Mouse (Mus musculus) ES-Bruce4 (cell line): ENCODE results near the gene Vamp2. TPM values are rescaled to one million over a fixed set of nuclear protein-coding genes. Genes with fewer than 3 reads are reported as not detected.

ENCODE experiments used
- H3K27ac ChIP-seq: 2 replicates; pipeline ENCODE4 v1.5.1; 2012; ENCODE audit warnings: low read length, inconsistent platforms; ENCODE audit not compliant: insufficient read depth
- H3K27me3 ChIP-seq: 2 replicates; pipeline ENCODE4 v1.6.1; 2012; ENCODE audit warnings: mild to moderate bottlenecking, low read length, inconsistent platforms; ENCODE audit not compliant: control insufficient read depth, poor library complexity, insufficient read depth, severe bottlenecking
- H3K36me3 ChIP-seq: 2 replicates; pipeline ENCODE4 v1.6.1; 2012; ENCODE audit warnings: inconsistent platforms, mild to moderate bottlenecking, low read length, moderate library complexity; ENCODE audit not compliant: control insufficient read depth, poor library complexity, insufficient read depth, severe bottlenecking
- H3K4me1 ChIP-seq: one replicate; pipeline ENCODE4 v1.8.1; 2011; ENCODE audit warnings: low read length; ENCODE audit not compliant: control insufficient read depth, insufficient read depth
- H3K4me3 ChIP-seq: 2 replicates; pipeline ENCODE4 v1.5.1; 2011; ENCODE audit warnings: low read depth, mild to moderate bottlenecking, low read length
- H3K9ac ChIP-seq: 2 replicates; pipeline ENCODE4 v1.6.1; 2012; ENCODE audit warnings: low read depth, mild to moderate bottlenecking, inconsistent platforms; ENCODE audit not compliant: poor library complexity, severe bottlenecking
- H3K9me3 ChIP-seq: replicated peaks from 2 replicates; pipeline ENCODE4 v1.6.1; 2012; ENCODE audit warnings: mild to moderate bottlenecking, low read length, inconsistent platforms; ENCODE audit not compliant: control insufficient read depth, poor library complexity, insufficient read depth, severe bottlenecking
- CTCF ChIP-seq: IDR thresholded peaks from one replicate; pipeline ENCODE4 v1.8.1; 2011; ENCODE audit warnings: low read depth, low read length
- EP300 ChIP-seq: IDR thresholded peaks from 2 replicates; pipeline ENCODE4 v1.6.1; 2011; ENCODE audit warnings: low read depth, low read length; ENCODE audit not compliant: insufficient read depth
- POLR2A ChIP-seq: IDR thresholded peaks from one replicate; pipeline ENCODE4 v1.8.1; 2011; ENCODE audit warnings: low read length; ENCODE audit not compliant: insufficient read depth
- polyA plus RNA-seq: library from polyadenylated mRNA; stranded (reverse); fragments of >200 nt; gene quantifications from 2 replicates; pipeline ENCODE4 v1.2.4, GENCODE M21; 2011; ENCODE audit warnings: low read depth; ENCODE audit not compliant: missing spikeins, insufficient read depth, insufficient read length

The Vamp2 gene
- polyA plus RNA-seq, 1 experiment: 39.5 TPM

DNA sequence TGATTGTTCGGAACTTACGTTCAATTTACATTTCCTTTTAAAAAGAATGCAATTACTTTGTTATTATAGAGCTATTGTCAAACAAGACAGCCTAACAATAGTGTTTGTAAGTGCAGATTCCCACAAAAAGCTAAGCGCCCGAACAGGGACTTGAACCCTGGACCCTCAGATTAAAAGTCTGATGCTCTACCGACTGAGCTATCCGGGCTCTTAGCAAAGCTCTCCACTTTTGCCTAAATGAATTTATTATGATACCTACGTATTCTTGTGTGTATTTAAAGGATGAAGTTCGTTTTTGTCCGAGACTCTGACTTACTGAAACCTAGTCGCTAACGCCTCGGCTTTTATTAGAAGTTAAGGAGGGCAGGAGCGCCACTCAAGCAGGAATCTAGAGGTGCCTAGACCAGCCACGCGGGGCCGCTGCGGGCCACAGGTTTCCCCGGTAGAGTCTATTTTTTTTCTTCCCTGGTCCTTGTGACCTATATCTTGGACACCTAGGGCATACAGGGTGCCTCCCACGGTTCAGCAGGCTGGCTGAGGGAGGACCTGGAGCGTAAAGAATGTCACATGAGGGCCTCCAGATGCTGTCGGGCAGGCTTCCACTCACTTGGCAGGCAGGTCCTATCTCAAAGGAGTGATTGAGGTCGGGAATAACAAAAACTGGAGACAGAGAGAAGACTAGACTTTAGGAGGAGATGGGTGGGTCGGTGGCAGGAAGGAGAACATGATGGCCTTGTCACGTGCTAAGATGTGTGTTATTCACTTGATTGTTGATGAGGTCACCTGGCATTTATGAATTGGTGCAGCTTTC, 37.0 kb downstream of the Vamp2 start:
- Histone ChIP-seq H3K27ac (0 out of 2 replicates have a peak overlapping the region, but pooled peaks have one; percentile 14), H3K36me3 (no peaks in the 10 kb centered on the region), H3K27me3 (peaks cover 12% of the 10 kb centered on the region), H3K9ac (peak overlapping the region; percentile 34), H3K4me3 (peak overlapping the region; percentile 90), H3K9me3 (no peaks in the 10 kb centered on the region), H3K4me1 (peaks cover 2% of the 10 kb centered on the region)
- TF ChIP-seq CTCF: peak; percentile 39
- no peak for TF ChIP-seq POLR2A

DNA sequence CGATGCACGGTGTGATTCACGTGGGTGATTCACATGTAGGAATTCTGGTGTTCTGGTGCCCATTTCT, 37.4 kb downstream of the Vamp2 start, which contains the start of gene Aloxe3:
TSS of gene Aloxe3 (plus strand) at position 45 of the 67 bp plus-strand sequence.
- TF ChIP-seq EP300: no peak
- TF ChIP-seq CTCF: no peak
- no peak for TF ChIP-seq POLR2A
- Histone ChIP-seq H3K9me3 (no peaks in the 10 kb centered on the region), H3K4me1 (peaks cover 2% of the 10 kb centered on the region), H3K4me3 (peak within 1 kb of the TSS; percentile 90), H3K9ac (peak within 1 kb of the TSS; percentile 34), H3K36me3 (no peaks in the 10 kb centered on the region), H3K27ac (0 out of 2 replicates have a peak within 1 kb of the TSS, but pooled peaks have one; percentile 14), H3K27me3 (peaks cover 8% of the 10 kb centered on the region)

- Histone ChIP-seq H3K9ac (peak overlapping the region; percentile 34), H3K4me1 (peaks cover 2% of the 10 kb centered on the region), H3K9me3 (no peaks in the 10 kb centered on the region), H3K27ac (no peak overlapping the region), H3K4me3 (peak overlapping the region; percentile 90), H3K36me3 (no peaks in the 10 kb centered on the region), H3K27me3 (peaks cover 4% of the 10 kb centered on the region)
- no peak for TF ChIP-seq EP300
- no peak for TF ChIP-seq POLR2A
- no peak for TF ChIP-seq CTCF
Observed at GRCm38 (mm10) chr11:69125919-69126705, 37.8 kb downstream of the Vamp2 start.

DNA sequence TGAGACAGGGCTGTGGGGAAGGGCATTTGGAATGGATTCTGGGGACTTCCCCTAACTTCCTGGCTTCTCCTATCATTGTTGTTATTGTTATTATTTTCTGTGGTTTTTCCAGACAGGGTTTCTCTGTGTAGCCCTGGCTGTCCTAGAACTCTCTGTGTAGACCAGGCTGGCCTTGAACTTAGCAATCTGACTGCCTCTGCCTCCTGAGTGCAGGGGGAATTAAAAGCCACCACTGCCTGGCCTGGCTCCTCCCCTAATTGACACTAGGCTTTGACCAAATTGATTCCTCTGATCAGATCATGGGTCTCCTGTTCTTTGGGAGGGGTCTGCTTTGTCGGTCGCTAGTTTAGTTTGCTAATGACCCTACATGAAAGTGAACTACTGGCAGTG, 38.4 kb downstream of the Vamp2 start:
- Histone ChIP-seq H3K27me3 (no peaks in the 10 kb centered on the region), H3K27ac (no peak overlapping the region), H3K36me3 (no peaks in the 10 kb centered on the region), H3K9me3 (no peaks in the 10 kb centered on the region), H3K4me1 (peaks cover 2% of the 10 kb centered on the region), H3K9ac (peak overlapping the region; percentile 34), H3K4me3 (no peak overlapping the region)
- TF ChIP-seq POLR2A (no peak), EP300 (no peak), CTCF (no peak)

- H3K9ac ChIP-seq: no peak overlapping the region
- H3K36me3 ChIP-seq: no peaks in the 10 kb centered on the region
- peaks cover 3% of the 10 kb centered on the region for H3K4me1 ChIP-seq
- H3K27ac ChIP-seq: no peak overlapping the region
- TF ChIP-seq POLR2A: no peak
- TF ChIP-seq CTCF: no peak
- TF ChIP-seq EP300: no peak
- H3K4me3 ChIP-seq: no peak overlapping the region
- H3K27me3 ChIP-seq: no peaks in the 10 kb centered on the region
- no peaks in the 10 kb centered on the region for H3K9me3 ChIP-seq
Observed at GRCm38 (mm10) chr11:69128426-69129122, 40.3 kb downstream of the Vamp2 start.

DNA sequence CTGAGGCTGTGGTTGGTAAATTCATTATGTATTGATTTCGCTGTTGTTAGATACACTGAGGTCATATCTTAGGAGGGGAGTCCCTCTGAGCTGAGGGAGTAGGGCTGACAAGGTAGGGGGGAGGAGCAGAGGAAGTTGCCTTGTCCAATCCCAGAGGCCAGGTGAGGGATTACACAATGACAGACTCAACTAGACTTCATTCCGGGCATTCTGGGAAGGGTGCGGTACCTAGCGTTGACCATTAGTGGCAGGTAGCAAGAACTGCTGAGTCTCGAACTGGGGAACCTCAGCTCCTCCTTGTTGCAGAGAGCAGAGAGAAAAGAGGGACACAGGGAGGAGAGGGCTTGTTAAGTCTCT, 45.3 kb downstream of the Vamp2 start:
- no peaks in the 10 kb centered on the region for H3K9me3 ChIP-seq
- TF ChIP-seq EP300 (no peak), POLR2A (no peak), CTCF (no peak)
- H3K27ac ChIP-seq: 0 out of 2 replicates have a peak overlapping the region, but pooled peaks have one; percentile 21
- no peak overlapping the region for H3K9ac ChIP-seq
- no peaks in the 10 kb centered on the region for H3K27me3 ChIP-seq
- H3K4me3 ChIP-seq: peak overlapping the region; percentile 81
- H3K4me1 ChIP-seq: peaks cover 4% of the 10 kb centered on the region
- no peaks in the 10 kb centered on the region for H3K36me3 ChIP-seq
